Mouse (Mus musculus): ENCODE data around the gene Tnfaip1.

DNA sequence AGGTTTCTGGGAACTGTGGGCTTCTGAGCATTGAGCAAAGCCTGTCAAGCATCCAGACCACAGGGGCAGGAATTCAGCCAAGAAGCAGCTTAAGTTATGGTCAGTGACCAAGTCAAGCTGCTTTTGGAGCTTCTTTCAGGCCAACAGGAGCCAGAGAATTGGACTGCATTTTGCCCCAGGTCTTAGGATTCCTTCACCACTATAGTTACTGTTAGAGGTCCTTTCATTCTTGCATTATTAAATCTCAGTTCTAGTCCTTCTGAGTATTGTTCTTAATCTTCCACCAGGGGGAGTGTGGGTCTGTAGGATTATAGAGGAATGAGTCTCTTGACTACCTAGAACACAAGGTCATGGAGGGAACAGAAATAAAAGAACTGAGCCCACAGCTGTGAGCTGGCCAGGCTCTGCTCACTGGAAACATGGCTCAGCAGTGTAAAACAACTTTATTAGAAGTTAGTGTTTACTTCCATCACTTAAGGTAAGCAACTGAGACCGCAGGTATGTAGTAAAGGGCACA, 13.6 kb downstream of the Tnfaip1 start:
- TF ChIP-seq CTCF (conservative IDR thresholded peaks at IDR 0.05; ENCODE audit: insufficient read depth, insufficient read length, low read depth, low read length) (no peak), POLR2A (IDR thresholded peaks at IDR 0.05; ENCODE audit: low read depth, low read length) (no peak)
